Mouse (Mus musculus) urinary bladder, adult 18-20 months (tissue): ENCODE measurements around the gene Aire.

Source experiments
- DNase-seq, 2 experiments: peaks; one replicate each; pipeline ENCODE4 v3.0.0; 2022; ENCODE audit warnings: low spot score in 2 of 2, mixed read lengths in 2 of 2

Aire gene

GRCm38 (mm10) chr10:78043406-78043836 is at the start of gene Aire:
Gene Aire, minus strand, starts transcription at chr10:78043610.
- DNase-seq, result peak; percentile 37 to 50

GRCm38 (mm10) chr10:78092725-78093029 is 49.3 kb upstream of the Aire start:
- DNase-seq, result no peak

GRCm38 (mm10) chr10:78091865-78092724 is 48.7 kb upstream of the Aire start:
- DNase-seq, result no peak

- DNase-seq, result no peak
Observed at GRCm38 (mm10) chr10:78090706-78091491, 47.5 kb upstream of the Aire start.

GRCm38 (mm10) chr10:78090246-78090645 is 46.8 kb upstream of the Aire start:
- DNase-seq, result no peak

- no peak for DNase-seq
Observed at GRCm38 (mm10) chr10:78087101-78087511, 43.7 kb upstream of the Aire start.

GRCm38 (mm10) chr10:78086444-78087061 is 43.1 kb upstream of the Aire start:
- DNase-seq, result no peak

- no peak for DNase-seq
Observed at GRCm38 (mm10) chr10:78085711-78086110, 42.3 kb upstream of the Aire start.

- DNase-seq, result no peak
Observed at GRCm38 (mm10) chr10:78084073-78084472, 40.7 kb upstream of the Aire start.

- no peak for DNase-seq
Observed at GRCm38 (mm10) chr10:78079955-78080591, 36.7 kb upstream of the Aire start.

GRCm38 (mm10) chr10:78078276-78078675 is 34.9 kb upstream of the Aire start:
- DNase-seq, result no peak

- no peak for DNase-seq
Observed at GRCm38 (mm10) chr10:78077862-78078261, 34.5 kb upstream of the Aire start.

- no peak for DNase-seq
Observed at GRCm38 (mm10) chr10:78074977-78075376, 31.6 kb upstream of the Aire start.

GRCm38 (mm10) chr10:78074151-78074550 is 30.7 kb upstream of the Aire start:
- DNase-seq, result no peak

GRCm38 (mm10) chr10:78069101-78070011 is 25.9 kb upstream of the Aire start, which contains the start of gene Icosl:
Gene Icosl, plus strand, starts transcription at chr10:78069302.
- DNase-seq, result peak; percentile 72 to 82

- no peak for DNase-seq
Observed at GRCm38 (mm10) chr10:78068541-78068940, 25.1 kb upstream of the Aire start.

- DNase-seq, result no peak
Observed at GRCm38 (mm10) chr10:78067226-78067625, 23.8 kb upstream of the Aire start.

- no peak for DNase-seq
Observed at GRCm38 (mm10) chr10:78063122-78063521, 19.7 kb upstream of the Aire start.

- peak; percentile 41 to 68 for DNase-seq
Observed at GRCm38 (mm10) chr10:78057056-78057455, 13.6 kb upstream of the Aire start.

GRCm38 (mm10) chr10:78054633-78055565 is 11.5 kb upstream of the Aire start:
- peak; percentile 32 to 56 for DNase-seq
